Mouse (Mus musculus): ENCODE data around the gene Bri3.

DNA sequence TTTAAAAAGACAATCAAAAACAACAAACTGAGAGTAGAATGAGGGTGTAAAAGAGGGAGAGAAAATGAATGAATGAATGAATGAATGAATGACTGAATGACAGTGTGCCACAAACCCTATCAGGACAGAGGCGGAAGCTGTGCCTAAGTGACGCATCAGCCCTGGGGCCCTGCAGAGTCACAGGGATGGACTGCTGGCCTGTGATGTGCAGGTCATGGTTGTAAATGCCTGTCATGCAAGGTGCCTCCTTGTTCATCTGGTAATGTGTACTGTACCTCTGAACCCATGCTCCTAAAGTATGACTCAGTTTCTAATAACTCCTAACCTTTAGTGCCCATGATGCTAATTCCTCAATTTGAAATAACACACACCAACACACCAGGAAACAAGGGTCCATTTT, 58.8 kb downstream of the Bri3 start:
- TF ChIP-seq GATA1 (IDR thresholded peaks at IDR 0.05; ENCODE audit: low read length) (no peak), TAL1 (IDR thresholded peaks at IDR 0.05; ENCODE audit: low read length) (no peak)

All from erythroblast, embryonic 14.5 days (primary cell).